Mouse (Mus musculus): ENCODE results near the gene Apoa2.

Apoa2 gene

GRCm38 (mm10) chr1:171256937-171257548 lies 32.2 kb downstream of the Apoa2 start:
- peak in 1 of 2 experiments; percentile 34 for DNase-seq (ENCODE audit: low read depth in 1 of 2, low spot score in 2 of 2)

GRCm38 (mm10) chr1:171257781-171258180 lies 32.9 kb downstream of the Apoa2 start:
- no peak for DNase-seq (ENCODE audit: low read depth in 1 of 2, low spot score in 2 of 2)

GRCm38 (mm10) chr1:171258921-171259320 lies 34.1 kb downstream of the Apoa2 start:
- DNase-seq (ENCODE audit: low read depth in 1 of 2, low spot score in 2 of 2), result no peak

GRCm38 (mm10) chr1:171260316-171260715 lies 35.5 kb downstream of the Apoa2 start:
- DNase-seq (ENCODE audit: low read depth in 1 of 2, low spot score in 2 of 2), result no peak

- DNase-seq (ENCODE audit: low read depth in 1 of 2, low spot score in 2 of 2), result no peak
These were observed 37.8 kb downstream of the Apoa2 start for GRCm38 (mm10) chr1:171262594-171263130.

- DNase-seq (ENCODE audit: low read depth in 1 of 2, low spot score in 2 of 2), result no peak
These were observed 38.3 kb downstream of the Apoa2 start for GRCm38 (mm10) chr1:171263185-171263611.

- DNase-seq (ENCODE audit: low read depth in 1 of 2, low spot score in 2 of 2), result no peak
These were observed 39.0 kb downstream of the Apoa2 start for GRCm38 (mm10) chr1:171263666-171264461.

- DNase-seq (ENCODE audit: low read depth in 1 of 2, low spot score in 2 of 2), result no peak
These were observed 41.3 kb downstream of the Apoa2 start for GRCm38 (mm10) chr1:171265971-171266744.

GRCm38 (mm10) chr1:171268341-171268740 lies 43.5 kb downstream of the Apoa2 start:
- no peak for DNase-seq (ENCODE audit: low read depth in 1 of 2, low spot score in 2 of 2)

- DNase-seq (ENCODE audit: low read depth in 1 of 2, low spot score in 2 of 2), result peak; percentile 57 to 87
These were observed 45.2 kb downstream of the Apoa2 start, which contains the start of gene B4galt3 for GRCm38 (mm10) chr1:171269848-171270572. Gene B4galt3 (plus strand): TSS chr1:171270328.

- DNase-seq (ENCODE audit: low read depth in 1 of 2, low spot score in 2 of 2), result no peak
These were observed 45.7 kb downstream of the Apoa2 start for GRCm38 (mm10) chr1:171270573-171270900.

- DNase-seq (ENCODE audit: low read depth in 1 of 2, low spot score in 2 of 2), result no peak
These were observed 46.3 kb downstream of the Apoa2 start for GRCm38 (mm10) chr1:171271196-171271595.

- no peak for DNase-seq (ENCODE audit: low read depth in 1 of 2, low spot score in 2 of 2)
These were observed 46.8 kb downstream of the Apoa2 start for GRCm38 (mm10) chr1:171271622-171272021.

- DNase-seq (ENCODE audit: low read depth in 1 of 2, low spot score in 2 of 2), result no peak
These were observed 47.2 kb downstream of the Apoa2 start for GRCm38 (mm10) chr1:171272086-171272485.

GRCm38 (mm10) chr1:171274171-171274570 lies 49.3 kb downstream of the Apoa2 start:
- DNase-seq (ENCODE audit: low read depth in 1 of 2, low spot score in 2 of 2), result no peak

- no peak for DNase-seq (ENCODE audit: low read depth in 1 of 2, low spot score in 2 of 2)
These were observed 50.4 kb downstream of the Apoa2 start for GRCm38 (mm10) chr1:171275144-171275734.

Data from monocyte, adult 2 months (primary cell).